Mouse (Mus musculus) lung, postnatal 0 days (tissue): ENCODE measurements around the gene Pik3cg.

ENCODE experiments used
- CTCF ChIP-seq: IDR thresholded peaks from 2 replicates; pipeline ENCODE4 v1.5.1; 2016; ENCODE audit warnings: antibody characterized with exemption, mild to moderate bottlenecking
- EP300 ChIP-seq: IDR thresholded peaks from 2 replicates; pipeline ENCODE4 v1.6.1; 2016; ENCODE audit warnings: antibody characterized with exemption, mild to moderate bottlenecking, control low read depth

DNA sequence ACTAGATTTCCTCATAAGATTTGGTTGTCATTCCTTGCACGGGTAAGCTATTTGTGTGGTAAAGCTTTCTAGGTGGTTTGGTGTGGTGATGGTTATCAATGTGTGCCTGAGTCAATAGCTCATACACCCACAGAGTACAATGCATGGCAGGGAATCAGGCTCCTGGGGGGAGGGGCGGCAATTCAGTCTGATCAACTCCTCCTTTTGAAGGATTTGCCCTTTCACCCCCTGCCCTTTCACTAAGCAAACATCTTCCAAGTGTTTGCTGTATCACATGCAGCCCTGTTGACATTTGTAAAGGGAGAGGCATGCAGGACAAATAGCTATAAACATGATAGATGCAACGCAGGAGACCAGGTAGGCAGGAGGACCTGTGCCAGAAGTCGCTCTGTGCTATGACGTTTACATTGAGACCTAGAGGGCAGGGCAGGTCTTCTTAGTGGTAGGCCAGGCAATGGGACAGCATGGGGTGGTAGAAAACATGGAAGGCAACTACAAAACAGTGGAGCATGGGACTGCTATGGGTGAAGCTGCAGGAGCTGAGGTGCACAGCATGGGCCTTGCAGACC lies 20.7 kb downstream of the Pik3cg start:
- TF ChIP-seq CTCF (no peak), EP300 (no peak)
